Mouse (Mus musculus): Measurements from ENCODE around the gene Rap1gap2. TPM values are rescaled to one million over a fixed set of nuclear protein-coding genes. Genes with fewer than 3 reads are reported as not detected.

Gene Rap1gap2
- total and polyA plus RNA-seq, 3 experiments, result 5.8 to 10.1 TPM; not detected in 1

- peaks cover 0 to 2% of the 10 kb centered on the region in 2 experiments; a peak in 2 of 4 replicates for H3K4me1 ChIP-seq (ENCODE audit: control insufficient read depth in 1 of 2, insufficient read depth in 2 of 2, low read length in 2 of 2)
- no peaks in the 10 kb centered on the region for H3K79me2 ChIP-seq (ENCODE audit: control insufficient read depth, insufficient read depth, low read length, poor library complexity)
- H3K4me3 ChIP-seq (ENCODE audit: control insufficient read depth in 1 of 2, insufficient read depth in 1 of 2, low read depth in 2 of 2, low read length in 2 of 2), result no peak overlapping the region
- no peaks in the 10 kb centered on the region for H3K9me3 ChIP-seq (replicated peaks; ENCODE audit: insufficient read depth, low read length)
- no peaks in the 10 kb centered on the region for H3K36me3 ChIP-seq (ENCODE audit: control insufficient read depth in 1 of 2, insufficient read depth in 2 of 2, low read length in 2 of 2)
- no peak overlapping the region for H3K27ac ChIP-seq (ENCODE audit: control insufficient read depth, low read depth, low read length)
- no peak for DNase-seq (ENCODE audit: low read depth, low spot score)
- TF ChIP-seq ZNF384 (IDR thresholded peaks at IDR 0.05; ENCODE audit: low read depth, low read length) (no peak), ZC3H11A (IDR thresholded peaks at IDR 0.05; ENCODE audit: low read depth, low read length) (no peak)
- no peak overlapping the region for H3K9ac ChIP-seq (ENCODE audit: control insufficient read depth, low read depth, low read length, poor library complexity, severe bottlenecking)
- H3K27me3 ChIP-seq (ENCODE audit: control insufficient read depth in 1 of 2, insufficient read depth in 2 of 2, low read length in 2 of 2), result peaks cover 0 to 2% of the 10 kb centered on the region in 2 experiments; a peak in 2 of 4 replicates
Observed at GRCm38 (mm10) chr11:74602286-74602685, 8.4 kb downstream of the Rap1gap2 start.

GRCm38 (mm10) chr11:74597990-74598337 is 12.8 kb downstream of the Rap1gap2 start:
- H3K9me3 ChIP-seq (replicated peaks; ENCODE audit: insufficient read depth, low read length), result no peaks in the 10 kb centered on the region
- peak; percentile 74 for DNase-seq (ENCODE audit: low read depth, low spot score)
- TF ChIP-seq CTCF (IDR thresholded peaks at IDR 0.05 in 2 of 3, conservative IDR thresholded peaks at IDR 0.05 in 1 of 3; ENCODE audit: control insufficient read depth in 1 of 3, insufficient read depth in 1 of 3, low read depth in 2 of 3, low read length in 3 of 3, poor library complexity in 1 of 3, severe bottlenecking in 1 of 3) (peak in 2 of 3 experiments; percentile 41 to 54; a peak in 4 of 6 replicates), ZC3H11A (IDR thresholded peaks at IDR 0.05; ENCODE audit: low read depth, low read length) (peak; percentile 29; the same call in 1 of the 2 replicates), SMC3 (IDR thresholded peaks at IDR 0.05; ENCODE audit: low read depth, low read length) (peak; percentile 60), TCF12 (IDR thresholded peaks at IDR 0.05; ENCODE audit: low read depth, low read length) (no peak), RAD21 (IDR thresholded peaks at IDR 0.05; ENCODE audit: low read depth, low read length) (peak; percentile 47)
- H3K36me3 ChIP-seq (ENCODE audit: control insufficient read depth in 1 of 2, insufficient read depth in 2 of 2, low read length in 2 of 2), result no peaks in the 10 kb centered on the region
- H3K9ac ChIP-seq (ENCODE audit: control insufficient read depth, low read depth, low read length, poor library complexity, severe bottlenecking), result no peak overlapping the region
- H3K4me3 ChIP-seq (ENCODE audit: control insufficient read depth in 1 of 2, insufficient read depth in 1 of 2, low read depth in 2 of 2, low read length in 2 of 2), result no peak overlapping the region
- H3K79me2 ChIP-seq (ENCODE audit: control insufficient read depth, insufficient read depth, low read length, poor library complexity), result no peaks in the 10 kb centered on the region
- H3K27me3 ChIP-seq (ENCODE audit: control insufficient read depth in 1 of 2, insufficient read depth in 2 of 2, low read length in 2 of 2), result no peaks in the 10 kb centered on the region
- no peak overlapping the region for H3K27ac ChIP-seq (ENCODE audit: control insufficient read depth, low read depth, low read length)
- peaks cover 0 to 4% of the 10 kb centered on the region in 2 experiments; a peak in 2 of 4 replicates for H3K4me1 ChIP-seq (ENCODE audit: control insufficient read depth in 1 of 2, insufficient read depth in 2 of 2, low read length in 2 of 2)

- no peak for DNase-seq (ENCODE audit: low read depth, low spot score)
- Histone ChIP-seq H3K79me2 (ENCODE audit: control insufficient read depth, insufficient read depth, low read length, poor library complexity) (no peaks in the 10 kb centered on the region), H3K27me3 (ENCODE audit: control insufficient read depth in 1 of 2, insufficient read depth in 2 of 2, low read length in 2 of 2) (no peaks in the 10 kb centered on the region), H3K36me3 (ENCODE audit: control insufficient read depth in 1 of 2, insufficient read depth in 2 of 2, low read length in 2 of 2) (no peaks in the 10 kb centered on the region), H3K9ac (ENCODE audit: control insufficient read depth, low read depth, low read length, poor library complexity, severe bottlenecking) (no peak overlapping the region), H3K9me3 (replicated peaks; ENCODE audit: insufficient read depth, low read length) (no peaks in the 10 kb centered on the region), H3K4me3 (ENCODE audit: control insufficient read depth in 1 of 2, insufficient read depth in 1 of 2, low read depth in 2 of 2, low read length in 2 of 2) (no peak overlapping the region), H3K27ac (ENCODE audit: control insufficient read depth, low read depth, low read length) (no peak overlapping the region), H3K4me1 (ENCODE audit: control insufficient read depth in 1 of 2, insufficient read depth in 2 of 2, low read length in 2 of 2) (peaks cover 0 to 4% of the 10 kb centered on the region in 2 experiments; a peak in 2 of 4 replicates)
- TF ChIP-seq UBTF (IDR thresholded peaks at IDR 0.05; ENCODE audit: borderline replicate concordance, insufficient read depth, low read depth, low read length) (no peak), MEF2A (IDR thresholded peaks at IDR 0.05; ENCODE audit: extremely low read depth, insufficient replicate concordance, low read depth, low read length, poor library complexity, severe bottlenecking) (no peak), MYB (IDR thresholded peaks at IDR 0.05; ENCODE audit: low read depth, low read length) (no peak), USF1 (IDR thresholded peaks at IDR 0.05; ENCODE audit: low read depth, low read length) (0 out of 2 replicates have a peak, but pooled peaks have one; percentile 32), MAFK (IDR thresholded peaks at IDR 0.05; ENCODE audit: borderline replicate concordance, low read depth, low read length) (no peak), MXI1 (IDR thresholded peaks at IDR 0.05; ENCODE audit: low read depth, low read length) (no peak), BHLHE40 (IDR thresholded peaks at IDR 0.05; ENCODE audit: borderline replicate concordance, low read depth, low read length) (peak; percentile 55; the same call in 1 of the 2 replicates), JUND (IDR thresholded peaks at IDR 0.05; ENCODE audit: low read depth, low read length) (no peak)
Observed at GRCm38 (mm10) chr11:74597283-74597989, 13.3 kb downstream of the Rap1gap2 start.
